Mouse (Mus musculus): Measurements from ENCODE around the gene Xpr1.

DNA sequence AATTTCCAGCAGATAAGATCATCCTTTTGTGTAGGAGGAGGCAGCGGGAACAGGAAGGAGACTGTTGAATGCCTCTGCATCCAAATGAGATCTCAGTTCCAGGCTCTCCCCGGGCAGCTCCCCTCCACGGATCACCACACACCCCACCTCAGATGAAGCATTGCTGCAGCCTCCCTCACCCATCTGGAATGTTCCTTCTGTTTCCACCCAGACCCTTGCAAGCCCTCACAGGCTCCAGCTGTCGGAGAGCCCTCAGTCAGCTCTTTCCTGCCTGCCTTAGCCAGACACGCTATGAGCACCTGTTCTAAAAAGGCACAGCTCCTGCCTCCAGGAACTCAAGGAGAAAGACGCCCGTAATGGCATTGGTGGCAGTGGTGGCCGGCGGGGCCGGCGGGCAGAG is 179.8 kb downstream of the Xpr1 start:
- TF ChIP-seq POLR2A (IDR thresholded peaks at IDR 0.05; ENCODE audit: low read depth, low read length) (no peak), CTCF (IDR thresholded peaks at IDR 0.05; ENCODE audit: extremely low read depth, insufficient read length, insufficient replicate concordance, low read depth, low read length) (no peak)

Measured in small intestine, adult 2 months (tissue).